Mouse (Mus musculus) heart, adult 11 months (tissue): ENCODE results near the gene Mipep.

Experiments used
- DNase-seq: peaks from one replicate; pipeline ENCODE4 v3.0.0; 2022

The Mipep gene

GRCm38 (mm10) chr14:60757722-60758121, 26.7 kb upstream of the Mipep start:
- DNase-seq = no peak

- no peak for DNase-seq
These were observed 25.3 kb upstream of the Mipep start for GRCm38 (mm10) chr14:60759097-60759496.

GRCm38 (mm10) chr14:60761801-60762200, 22.6 kb upstream of the Mipep start:
- no peak for DNase-seq

- peak; percentile 96 for DNase-seq
These were observed 21.6 kb upstream of the Mipep start for GRCm38 (mm10) chr14:60762754-60763153.

DNA sequence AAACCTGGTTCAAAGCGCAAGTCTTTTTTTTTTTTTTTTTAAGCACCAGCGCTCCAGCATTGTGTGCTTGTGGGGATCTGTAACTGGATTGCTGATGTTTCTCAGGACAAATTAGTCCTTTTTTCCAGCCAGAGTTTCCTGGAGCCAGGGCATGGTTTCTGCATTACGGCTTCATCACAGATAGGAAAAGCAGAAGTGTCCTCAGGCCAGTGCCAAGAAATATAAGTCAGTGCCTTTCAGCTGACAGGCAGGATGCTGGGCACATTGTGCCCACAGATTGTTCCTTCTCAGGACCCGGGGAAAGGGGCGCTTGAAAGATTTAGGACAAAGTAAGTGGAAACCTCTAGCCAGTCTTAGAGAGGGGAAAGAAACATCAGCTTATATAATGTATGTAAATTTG, 20.6 kb upstream of the Mipep start:
- DNase-seq = peak; percentile 96

DNA sequence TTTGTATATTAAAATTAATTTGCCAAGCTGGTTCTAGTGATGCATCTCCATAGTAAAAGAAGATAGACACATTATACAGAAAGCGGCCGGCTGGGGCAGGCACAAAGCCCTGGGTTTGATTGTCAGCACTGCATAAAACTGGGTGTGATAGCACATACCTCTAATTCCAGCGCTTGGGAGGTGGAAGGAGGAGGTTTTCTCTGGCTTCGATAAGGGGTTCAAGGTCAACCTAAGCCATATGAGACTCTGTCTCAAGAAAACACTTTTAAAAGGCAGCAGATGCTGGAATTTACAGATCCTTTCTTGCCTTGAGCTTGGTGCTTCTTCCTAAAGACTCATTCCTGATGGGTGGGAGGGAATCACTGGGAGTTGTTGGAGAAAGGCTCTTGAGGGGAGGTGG, 19.8 kb upstream of the Mipep start:
- DNase-seq = no peak

DNA sequence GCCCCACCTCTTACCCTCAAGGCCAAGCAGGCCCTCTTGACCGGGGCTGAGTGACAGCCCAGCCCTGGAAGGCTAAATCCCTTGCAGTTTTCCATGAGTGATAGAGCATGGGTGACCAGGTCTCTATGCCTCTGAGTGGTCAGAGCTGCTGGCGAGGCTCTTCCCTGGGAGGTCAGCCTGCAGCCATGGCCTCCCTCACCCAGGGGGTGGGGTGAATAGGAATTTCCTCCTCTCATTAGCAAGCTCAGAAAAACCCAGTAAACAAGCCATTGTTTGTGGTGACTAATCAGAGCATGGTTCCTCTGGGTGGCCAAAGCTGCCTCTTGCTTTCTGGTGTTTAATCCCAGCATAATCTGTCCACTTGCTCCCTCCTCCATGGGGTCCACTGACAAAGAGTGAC, 19.3 kb upstream of the Mipep start:
- peak; percentile 98 for DNase-seq

- peak; percentile 96 for DNase-seq
These were observed 16.5 kb upstream of the Mipep start, which contains the start of gene C1qtnf9 for GRCm38 (mm10) chr14:60767884-60768283. Gene C1qtnf9, plus strand, starts transcription at chr14:60768134.

GRCm38 (mm10) chr14:60769340-60769739, 15.0 kb upstream of the Mipep start:
- DNase-seq = peak; percentile 94

GRCm38 (mm10) chr14:60770594-60770993, 13.8 kb upstream of the Mipep start:
- DNase-seq = peak; percentile 87

GRCm38 (mm10) chr14:60771057-60771456, 13.3 kb upstream of the Mipep start:
- peak; percentile 94 for DNase-seq

DNA sequence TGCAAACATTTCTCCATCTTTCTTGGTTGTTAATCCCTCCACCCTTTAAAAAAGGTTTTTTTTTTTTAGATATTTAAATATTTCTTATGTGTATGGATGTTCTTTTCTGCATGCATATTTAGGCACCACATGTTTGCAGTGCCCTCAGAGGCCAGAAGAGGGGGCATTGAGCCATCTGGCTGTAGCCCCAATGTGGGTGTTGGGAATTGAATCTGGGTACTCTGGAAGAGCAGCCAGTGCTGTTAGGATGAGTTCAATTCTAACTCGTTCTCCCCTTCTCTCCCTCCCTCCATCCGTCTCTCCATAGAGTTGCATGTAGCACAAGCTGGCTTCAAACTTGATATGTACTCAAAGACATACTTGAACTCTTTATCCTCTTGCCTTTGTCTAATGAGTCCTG, 10.9 kb upstream of the Mipep start:
- peak; percentile 35 for DNase-seq

DNA sequence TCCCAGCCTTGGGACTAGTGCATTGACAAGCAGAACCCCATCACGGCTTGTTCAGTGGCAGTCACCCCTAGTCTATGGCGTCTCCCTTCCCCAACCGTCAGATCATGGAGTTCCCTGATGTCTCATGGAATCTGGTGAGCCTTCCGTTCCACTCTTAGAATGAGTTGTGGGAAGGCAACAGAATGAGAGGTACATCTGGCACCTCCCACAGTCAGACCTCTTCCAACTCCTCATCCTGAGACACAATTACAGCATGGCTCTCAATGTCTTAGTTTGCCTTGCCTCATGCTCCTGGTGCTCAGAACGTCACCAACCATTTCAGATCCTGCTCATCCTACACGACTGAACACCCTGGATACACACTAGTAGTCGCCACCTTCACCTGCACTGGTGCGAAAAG, 7.9 kb upstream of the Mipep start:
- DNase-seq = no peak

GRCm38 (mm10) chr14:60777485-60777919, 6.9 kb upstream of the Mipep start:
- DNase-seq = peak; percentile 81

- DNase-seq = peak; percentile 90
These were observed 5.2 kb upstream of the Mipep start for GRCm38 (mm10) chr14:60779198-60779597.

DNA sequence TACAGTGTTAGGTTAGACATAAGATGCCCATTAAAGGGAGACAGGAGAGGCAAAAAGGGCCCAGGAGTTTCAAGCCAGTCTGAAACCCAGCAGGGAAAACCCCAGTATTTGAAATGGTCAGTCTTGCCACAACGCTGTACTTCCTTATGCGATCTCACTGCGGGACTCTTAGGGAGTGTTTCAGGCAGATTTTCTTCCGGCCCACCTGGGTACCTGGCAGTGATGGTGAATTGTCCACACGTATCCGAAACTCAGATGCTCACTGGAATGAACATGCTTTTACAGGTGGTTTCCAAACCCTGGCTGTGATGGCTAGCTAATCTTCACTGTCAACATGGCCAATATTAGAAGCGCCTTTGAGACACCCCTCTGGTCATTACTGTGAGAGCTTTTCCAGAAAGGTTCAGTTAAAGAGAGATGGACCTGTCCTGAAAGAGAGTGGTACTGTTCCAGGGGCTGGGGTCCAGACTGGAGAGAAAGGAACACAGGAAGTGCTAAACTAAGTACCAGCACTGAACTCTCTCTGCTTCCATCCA, 2.2 kb upstream of the Mipep start:
- DNase-seq = peak; percentile 56

GRCm38 (mm10) chr14:60783196-60783595, 1.2 kb upstream of the Mipep start:
- no peak for DNase-seq

- peak; percentile 96 for DNase-seq
These were observed 5.7 kb downstream of the Mipep start for GRCm38 (mm10) chr14:60790103-60790502.

DNA sequence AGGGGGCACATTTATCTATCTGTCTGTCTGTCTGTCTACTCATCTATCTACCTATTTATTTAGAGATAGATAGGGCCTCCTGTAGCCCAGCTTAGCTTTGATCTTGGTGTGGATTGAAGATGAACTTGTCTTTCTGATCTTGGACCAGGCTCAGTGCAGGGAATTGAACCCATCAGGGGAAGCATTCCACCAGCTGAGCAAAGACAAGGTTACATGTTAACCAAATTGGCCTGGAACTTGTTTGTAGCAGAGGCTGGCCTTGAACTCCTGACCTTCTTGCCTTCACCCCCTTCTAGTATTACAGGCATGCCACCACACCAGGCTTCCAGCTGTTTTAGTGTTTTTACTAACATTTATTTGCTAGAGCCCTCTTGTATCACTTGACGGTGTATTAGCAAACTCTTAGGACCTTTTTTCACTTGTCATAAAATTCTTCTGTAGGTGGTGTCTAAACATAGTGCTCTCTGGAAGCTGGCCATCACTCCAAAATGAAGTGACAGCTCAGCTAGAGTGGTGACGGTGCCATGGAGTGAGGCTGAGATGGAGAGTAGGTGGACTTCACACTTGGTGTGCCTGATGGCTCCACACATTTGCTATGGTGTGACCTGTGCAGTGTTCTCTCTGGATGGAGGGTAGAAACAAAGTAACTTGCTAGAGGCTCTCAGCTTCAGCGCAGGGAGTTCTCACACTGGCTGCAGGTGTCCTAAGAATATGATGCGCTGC, 12.4 kb downstream of the Mipep start:
- peak; percentile 55 for DNase-seq

GRCm38 (mm10) chr14:60797596-60797995, 13.2 kb downstream of the Mipep start:
- peak; percentile 77 for DNase-seq

- no peak for DNase-seq
These were observed 14.3 kb downstream of the Mipep start for GRCm38 (mm10) chr14:60798721-60799120.

DNA sequence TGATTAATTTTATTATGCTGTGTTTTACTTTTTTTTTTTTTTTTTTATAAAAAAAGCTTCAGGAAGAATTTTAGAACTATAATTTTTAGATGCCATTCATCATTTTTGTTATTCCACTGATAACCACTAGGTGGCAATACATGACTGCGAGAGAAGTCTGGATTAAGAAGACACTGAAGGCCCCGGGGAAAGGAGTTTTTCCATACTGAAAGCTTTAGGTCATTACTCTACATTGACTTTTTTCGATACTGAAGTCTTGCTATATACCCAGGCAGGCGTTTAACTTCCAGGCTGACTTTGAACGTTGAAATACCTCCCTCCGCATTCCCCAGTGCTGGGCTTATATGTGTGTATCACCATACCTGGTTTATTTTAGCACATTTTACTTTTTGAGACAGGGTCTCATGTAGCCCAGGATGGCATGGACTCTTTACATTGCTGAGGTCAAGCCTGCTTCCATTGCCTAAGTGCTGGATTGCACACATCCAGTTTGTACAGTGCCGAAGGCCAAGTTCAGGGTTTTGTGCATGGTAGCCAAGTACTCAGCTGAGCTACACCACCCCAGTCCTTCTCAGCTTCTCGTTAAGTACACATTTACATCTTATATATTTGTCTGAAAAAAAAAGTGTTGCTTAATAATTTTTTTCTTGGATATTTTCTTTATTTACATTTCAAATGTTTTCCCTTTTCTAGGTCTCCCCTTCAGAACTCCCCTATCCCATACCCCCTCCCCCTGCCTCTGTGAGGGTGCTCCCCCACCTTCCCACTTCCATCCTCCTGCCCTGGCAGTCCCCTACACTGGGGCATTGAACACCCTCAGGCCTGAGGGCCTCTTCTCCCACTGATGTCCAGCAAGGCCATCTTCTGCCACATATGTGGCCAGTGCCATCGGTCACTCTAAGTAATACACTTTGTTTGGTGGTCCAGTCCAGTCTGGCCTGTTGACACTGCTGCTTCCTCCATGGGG, 15.7 kb downstream of the Mipep start:
- DNase-seq = peak; percentile 83

DNA sequence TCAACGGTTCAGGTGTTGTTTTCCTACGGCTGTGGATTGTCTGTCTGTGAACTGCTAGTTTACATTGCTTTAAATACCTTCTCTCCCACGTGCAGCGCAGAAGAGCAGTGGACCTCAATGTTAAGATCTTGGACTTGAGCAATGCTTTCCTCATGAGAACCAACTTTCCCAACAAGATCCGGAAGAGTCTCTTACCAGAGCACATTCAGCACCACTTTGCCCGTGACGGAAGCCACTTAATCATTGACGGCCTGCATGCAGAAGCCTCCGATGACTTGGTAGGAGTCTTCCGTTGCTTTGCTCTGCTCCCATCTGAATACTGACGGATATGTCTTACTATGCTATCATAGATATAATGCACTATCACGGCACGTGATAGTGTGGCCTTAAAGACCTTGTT, 17.7 kb downstream of the Mipep start:
- peak; percentile 66 for DNase-seq

DNA sequence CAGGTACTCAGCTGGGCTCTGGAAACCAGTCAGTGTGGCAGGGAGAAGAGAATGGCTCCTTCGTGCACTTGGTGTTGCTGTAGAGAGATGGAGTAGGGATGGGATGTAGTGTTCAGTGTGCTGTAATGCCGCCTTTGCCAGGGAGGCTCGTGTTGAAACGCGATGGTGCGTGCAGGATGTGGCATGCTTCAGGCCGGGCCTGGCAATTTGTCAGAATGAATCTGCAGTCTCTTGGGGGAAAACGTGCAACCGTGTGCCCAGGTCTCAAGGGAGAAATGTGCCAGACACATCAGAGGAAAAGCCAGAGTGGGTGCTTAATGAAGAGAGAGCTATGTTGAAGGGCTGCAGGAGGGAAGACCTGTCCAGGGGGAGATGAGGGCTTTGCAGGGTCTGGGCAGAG, 20.6 kb downstream of the Mipep start:
- DNase-seq = peak; percentile 82
